Mouse (Mus musculus): ENCODE results near the gene Hspe1. TPM values are rescaled to one million over a fixed set of nuclear protein-coding genes. Genes with fewer than 3 reads are reported as not detected.
A peak's percentile ranks its signal among the peaks of the same experiment; 100 is the strongest.

Gene Hspe1
- polyA plus RNA-seq (2016; fragmentation: Nextera tagmentation; extraction: Ambion mirVana) = 485 and 512 TPM in 2 replicates

DNA sequence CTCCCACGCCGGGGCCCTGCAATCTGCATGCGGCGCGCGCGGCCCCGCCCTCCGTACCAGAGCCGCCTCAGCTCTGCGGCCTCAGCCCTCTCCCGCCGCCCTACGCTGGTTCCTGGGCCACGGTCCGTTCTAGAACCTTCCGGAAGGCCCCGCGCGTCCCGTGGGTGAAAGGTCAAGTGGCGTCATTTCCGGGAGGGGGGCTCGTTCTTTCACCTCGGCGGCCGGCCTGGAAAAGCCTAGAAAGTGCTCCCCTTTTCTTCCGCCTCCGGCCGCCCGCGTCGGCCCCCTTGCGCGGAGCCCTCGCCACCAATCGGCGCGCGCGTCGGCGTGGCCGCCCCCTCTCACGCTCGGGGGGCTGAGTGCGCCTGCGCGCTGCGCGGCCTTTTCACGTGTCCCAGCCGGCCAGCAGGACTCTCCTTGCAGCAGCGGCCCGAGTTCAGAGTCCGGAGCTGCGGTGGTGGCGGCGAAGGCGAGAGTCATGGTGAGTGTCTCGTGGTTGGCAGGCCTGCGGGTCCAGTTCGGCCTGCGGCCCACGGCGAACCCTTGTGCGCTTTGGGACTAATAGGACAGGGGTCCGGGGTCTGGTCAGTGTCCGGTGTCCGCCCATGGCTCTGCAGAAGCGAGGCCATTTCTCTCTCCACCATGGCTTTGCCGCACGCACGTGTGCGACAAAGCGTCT lies at the start of gene Hspe1, which contains the start of gene Hspd1:
Gene Hspe1, plus strand, starts transcription at position 201 of the 679 bp plus-strand sequence.
Gene Hspd1, minus strand, starts transcription at position 312 of the 679 bp plus-strand sequence.
- WGBS = under 1% methylated on average over 67 of the region's 76 CpGs
- Histone ChIP-seq H3K27me3 (no peaks in the 10 kb centered on the region), H3K4me2 (peak within 1 kb of the TSS; percentile 90), H3K4me1 (replicated peaks) (peaks cover 29% of the 10 kb centered on the region), H3K27ac (peak within 1 kb of the TSS; percentile 95), H3K9me3 (no peaks in the 10 kb centered on the region), H3K9ac (replicated peaks) (peak within 1 kb of the TSS; percentile 94), H3K4me3 (replicated peaks) (peak within 1 kb of the TSS; percentile 92), H3K36me3 (peaks cover 50% of the 10 kb centered on the region)
- peak; percentile 94 for ATAC-seq (ENCODE audit: insufficient number of reproducible peaks, insufficient read depth, low FRiP score, low TSS enrichment, low read depth)

- no peak overlapping the region for H3K4me3 ChIP-seq (replicated peaks)
- H3K4me2 ChIP-seq = no peak overlapping the region
- WGBS = 89% methylated on average over 1 of the region's 1 CpGs
- H3K9ac ChIP-seq (replicated peaks) = no peak overlapping the region
- peaks cover 22% of the 10 kb centered on the region for H3K9me3 ChIP-seq
- ATAC-seq (ENCODE audit: insufficient number of reproducible peaks, insufficient read depth, low FRiP score, low TSS enrichment, low read depth) = no peak
- H3K4me1 ChIP-seq (replicated peaks) = no peaks in the 10 kb centered on the region
- H3K27ac ChIP-seq = no peak overlapping the region
- no peaks in the 10 kb centered on the region for H3K27me3 ChIP-seq
- H3K36me3 ChIP-seq = no peaks in the 10 kb centered on the region
These were observed 48.0 kb upstream of the Hspe1 start for GRCm38 (mm10) chr1:55039944-55040343.

DNA sequence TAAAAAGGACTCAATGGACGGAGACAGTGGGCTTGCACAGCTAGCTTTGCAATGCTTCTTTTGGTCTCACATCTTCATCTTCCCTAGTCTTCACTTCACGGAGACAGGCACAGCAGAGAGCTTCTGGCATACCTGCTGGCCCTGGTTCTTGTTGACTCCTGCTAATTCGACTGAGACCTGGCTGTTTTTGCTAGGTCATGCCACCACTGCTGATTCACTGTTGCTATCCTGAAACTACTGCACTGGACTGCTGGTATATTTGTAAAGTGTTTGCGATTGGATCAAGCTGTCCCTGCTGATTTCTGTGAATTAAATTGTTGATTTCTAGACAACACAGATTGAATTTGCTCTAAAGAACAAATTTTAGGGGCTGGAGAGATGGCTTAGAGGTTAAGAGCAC lies 46.2 kb upstream of the Hspe1 start:
- 89% methylated on average over 4 of the region's 4 CpGs for WGBS
- no peak overlapping the region for H3K4me2 ChIP-seq
- ATAC-seq (ENCODE audit: insufficient number of reproducible peaks, insufficient read depth, low FRiP score, low TSS enrichment, low read depth) = no peak

DNA sequence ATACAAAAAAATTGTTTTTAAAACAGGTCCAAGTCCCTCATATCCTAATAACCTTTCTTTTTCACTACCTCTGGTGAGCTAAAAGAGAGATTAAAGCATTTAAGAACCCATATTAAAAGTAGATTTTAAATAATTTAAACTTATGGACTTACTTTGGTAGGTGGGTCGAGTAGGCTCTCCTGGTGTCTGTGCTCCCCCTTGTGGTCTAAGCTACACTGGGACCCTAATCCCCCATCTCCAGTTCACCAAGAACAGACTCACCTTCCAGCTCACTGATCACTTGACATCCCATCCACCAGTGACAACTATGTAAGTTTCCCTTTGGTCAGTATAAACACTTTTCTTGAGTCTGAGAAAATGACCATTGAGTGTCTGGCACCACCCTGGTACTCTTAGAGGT lies 45.7 kb upstream of the Hspe1 start:
- H3K4me3 ChIP-seq (replicated peaks) = no peak overlapping the region
- H3K27me3 ChIP-seq = no peaks in the 10 kb centered on the region
- H3K4me2 ChIP-seq = no peak overlapping the region
- H3K27ac ChIP-seq = no peak overlapping the region
- H3K9ac ChIP-seq (replicated peaks) = no peak overlapping the region
- WGBS = 60% methylated on average over 1 of the region's 1 CpGs
- no peak for ATAC-seq (ENCODE audit: insufficient number of reproducible peaks, insufficient read depth, low FRiP score, low TSS enrichment, low read depth)
- H3K36me3 ChIP-seq = no peaks in the 10 kb centered on the region
- H3K9me3 ChIP-seq = peaks cover 22% of the 10 kb centered on the region
- H3K4me1 ChIP-seq (replicated peaks) = no peaks in the 10 kb centered on the region

More for the DNA sequence above, 46.2 kb upstream of the Hspe1 start:
- no peak overlapping the region for H3K27ac ChIP-seq
- H3K4me1 ChIP-seq (replicated peaks) = no peaks in the 10 kb centered on the region
- H3K36me3 ChIP-seq = no peaks in the 10 kb centered on the region
- no peak overlapping the region for H3K4me3 ChIP-seq (replicated peaks)
- no peaks in the 10 kb centered on the region for H3K27me3 ChIP-seq
- H3K9me3 ChIP-seq = peaks cover 22% of the 10 kb centered on the region
- no peak overlapping the region for H3K9ac ChIP-seq (replicated peaks)

DNA sequence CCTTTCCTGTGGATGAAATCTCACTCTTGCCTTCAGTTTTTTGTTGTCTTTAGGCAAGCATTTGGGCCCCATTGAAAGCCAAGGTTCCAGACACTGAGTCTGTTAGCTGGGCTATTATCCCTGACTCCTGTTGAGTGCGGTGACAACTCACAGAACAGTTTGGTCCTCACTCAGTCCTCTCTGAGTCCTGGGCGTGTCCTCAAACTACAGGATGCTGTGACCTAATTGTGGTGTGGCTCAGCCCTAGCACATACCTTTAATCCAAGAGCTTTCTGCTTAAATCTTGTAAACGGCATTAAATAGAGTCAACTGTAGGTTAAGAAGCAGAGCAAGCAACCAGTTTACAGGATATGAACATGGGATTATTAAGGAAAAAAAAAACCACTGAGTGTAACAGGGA lies 44.8 kb upstream of the Hspe1 start:
- 78% methylated on average over 3 of the region's 3 CpGs for WGBS
- no peaks in the 10 kb centered on the region for H3K27me3 ChIP-seq

DNA sequence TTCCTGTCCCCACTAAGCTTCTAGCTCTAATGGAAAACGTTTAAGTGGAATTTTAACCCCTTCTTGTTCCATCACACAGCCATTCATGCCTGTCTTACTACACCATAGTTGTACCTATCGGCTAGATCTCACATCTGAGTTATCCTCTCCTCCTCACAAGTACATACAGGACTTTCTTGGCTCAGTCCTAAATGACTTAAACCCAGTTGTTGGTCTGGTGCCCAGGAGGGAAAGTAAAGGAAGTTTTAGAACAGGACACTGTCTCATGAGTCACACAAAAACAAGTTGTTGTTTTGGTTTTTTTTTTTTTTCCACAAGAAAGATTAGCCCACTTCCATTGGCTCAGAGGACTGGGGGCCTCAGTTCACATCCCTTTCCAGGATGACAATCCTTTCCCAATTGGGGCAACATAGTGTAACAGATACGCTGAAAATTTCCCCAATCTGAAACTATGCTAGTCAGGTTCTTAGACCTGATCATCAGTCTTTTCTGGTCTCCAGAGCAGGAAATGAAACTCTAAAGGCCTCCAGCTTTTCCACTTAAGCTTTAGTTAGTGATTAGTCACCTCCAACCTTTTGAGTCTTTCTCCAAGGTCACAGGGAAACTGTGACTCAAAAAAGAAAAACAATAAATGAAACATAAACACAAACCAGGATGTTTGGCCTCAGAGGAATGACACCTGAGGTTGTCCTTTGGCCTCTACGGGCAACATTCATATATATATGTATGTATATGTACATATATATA lies 38.9 kb upstream of the Hspe1 start:
- Histone ChIP-seq H3K9me3 (no peaks in the 10 kb centered on the region), H3K4me1 (replicated peaks) (peaks cover 9% of the 10 kb centered on the region), H3K9ac (replicated peaks) (no peak overlapping the region), H3K4me3 (replicated peaks) (no peak overlapping the region), H3K4me2 (no peak overlapping the region), H3K27me3 (no peaks in the 10 kb centered on the region), H3K36me3 (no peaks in the 10 kb centered on the region), H3K27ac (no peak overlapping the region)
- WGBS = 62% methylated on average over 4 of the region's 4 CpGs
- no peak for ATAC-seq (ENCODE audit: insufficient number of reproducible peaks, insufficient read depth, low FRiP score, low TSS enrichment, low read depth)

More for the DNA sequence above, 44.8 kb upstream of the Hspe1 start:
- Histone ChIP-seq H3K4me2 (no peak overlapping the region), H3K4me3 (replicated peaks) (no peak overlapping the region), H3K9ac (replicated peaks) (no peak overlapping the region), H3K27ac (no peak overlapping the region), H3K9me3 (peaks cover 22% of the 10 kb centered on the region), H3K36me3 (no peaks in the 10 kb centered on the region), H3K4me1 (replicated peaks) (no peaks in the 10 kb centered on the region)
- ATAC-seq (ENCODE audit: insufficient number of reproducible peaks, insufficient read depth, low FRiP score, low TSS enrichment, low read depth) = no peak

GRCm38 (mm10) chr1:55051671-55052070 lies 36.3 kb upstream of the Hspe1 start:
- peaks cover 9% of the 10 kb centered on the region for H3K4me1 ChIP-seq (replicated peaks)
- WGBS = 69% methylated on average over 3 of the region's 3 CpGs
- H3K4me2 ChIP-seq = peak overlapping the region; percentile 71
- H3K27me3 ChIP-seq = no peaks in the 10 kb centered on the region
- H3K27ac ChIP-seq = 0 out of 2 replicates have a peak overlapping the region, but pooled peaks have one; percentile 54
- no peak for ATAC-seq (ENCODE audit: insufficient number of reproducible peaks, insufficient read depth, low FRiP score, low TSS enrichment, low read depth)
- no peaks in the 10 kb centered on the region for H3K9me3 ChIP-seq
- no peak overlapping the region for H3K9ac ChIP-seq (replicated peaks)
- peak overlapping the region; percentile 87; the same call in 1 of the 2 replicates for H3K4me3 ChIP-seq (replicated peaks)
- H3K36me3 ChIP-seq = 0 out of 2 replicates have a peak, but pooled peaks cover 5% of the 10 kb centered on the region

DNA sequence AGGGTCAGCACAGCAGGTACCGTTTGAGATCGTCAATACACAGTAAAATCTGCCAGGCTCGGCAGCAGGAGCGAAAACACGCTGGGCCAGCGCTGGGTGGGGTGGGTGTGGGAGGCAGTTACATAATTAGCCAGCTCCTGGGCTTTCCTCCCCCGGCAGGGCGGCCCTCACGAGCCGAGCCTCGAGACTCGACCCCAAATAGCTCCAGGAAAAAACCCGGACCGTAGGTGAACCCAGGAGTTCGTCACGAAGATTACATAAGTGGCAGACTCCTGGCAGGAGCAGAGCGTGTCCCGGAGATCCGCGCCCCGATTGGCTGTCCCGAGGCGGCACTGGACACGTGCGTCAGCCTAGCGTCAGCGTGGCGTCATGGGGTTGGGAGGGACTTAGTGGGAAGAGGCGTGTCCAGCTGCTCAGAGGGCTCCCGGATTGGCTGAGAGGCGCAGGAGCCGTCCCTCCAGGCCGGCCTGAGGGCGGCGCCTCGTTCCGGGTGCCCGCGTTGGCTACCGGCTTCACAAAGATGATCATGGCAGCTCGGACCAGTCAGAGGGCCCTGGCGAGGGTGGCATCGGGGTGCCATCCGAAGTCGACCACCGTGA lies 35.5 kb upstream of the Hspe1 start, which contains the start of gene Coq10b:
Gene Coq10b, plus strand, starts transcription at position 416 of the 599 bp plus-strand sequence.
- Histone ChIP-seq H3K4me3 (replicated peaks) (peak within 1 kb of the TSS; percentile 87), H3K27ac (peak within 1 kb of the TSS; percentile 72), H3K36me3 (peaks cover 10% of the 10 kb centered on the region; the same call in 1 of the 2 replicates), H3K9ac (replicated peaks) (peak within 1 kb of the TSS; percentile 85), H3K4me1 (replicated peaks) (peaks cover 9% of the 10 kb centered on the region), H3K4me2 (peak within 1 kb of the TSS; percentile 71), H3K27me3 (no peaks in the 10 kb centered on the region), H3K9me3 (no peaks in the 10 kb centered on the region)
- peak; percentile 100 for ATAC-seq (ENCODE audit: insufficient number of reproducible peaks, insufficient read depth, low FRiP score, low TSS enrichment, low read depth)
- 1% methylated on average over 46 of the region's 46 CpGs for WGBS

GRCm38 (mm10) chr1:55053005-55053404 lies 34.9 kb upstream of the Hspe1 start:
- ATAC-seq (ENCODE audit: insufficient number of reproducible peaks, insufficient read depth, low FRiP score, low TSS enrichment, low read depth) = peak; percentile 71
- Histone ChIP-seq H3K9me3 (no peaks in the 10 kb centered on the region), H3K4me1 (replicated peaks) (peaks cover 9% of the 10 kb centered on the region), H3K27me3 (no peaks in the 10 kb centered on the region), H3K27ac (peak overlapping the region; percentile 72), H3K4me2 (peak overlapping the region; percentile 71), H3K36me3 (peaks cover 10% of the 10 kb centered on the region; the same call in 1 of the 2 replicates), H3K4me3 (replicated peaks) (peak overlapping the region; percentile 87), H3K9ac (replicated peaks) (peak overlapping the region; percentile 85)
- 0% methylated on average over 42 of the region's 42 CpGs for WGBS

GRCm38 (mm10) chr1:55053596-55053995 lies 34.3 kb upstream of the Hspe1 start:
- Histone ChIP-seq H3K27me3 (no peaks in the 10 kb centered on the region), H3K4me2 (peak overlapping the region; percentile 71), H3K9ac (replicated peaks) (peak overlapping the region; percentile 85; the same call in 1 of the 2 replicates), H3K27ac (no peak overlapping the region), H3K36me3 (peaks cover 10% of the 10 kb centered on the region; the same call in 1 of the 2 replicates), H3K9me3 (no peaks in the 10 kb centered on the region), H3K4me1 (replicated peaks) (peaks cover 9% of the 10 kb centered on the region), H3K4me3 (replicated peaks) (peak overlapping the region; percentile 87)
- no peak for ATAC-seq (ENCODE audit: insufficient number of reproducible peaks, insufficient read depth, low FRiP score, low TSS enrichment, low read depth)
- WGBS = 76% methylated on average over 4 of the region's 4 CpGs

Measured in limb, embryonic 12.5 days (tissue).